Mouse (Mus musculus) granulocyte monocyte progenitor cell, adult 5-6 weeks (primary cell): Measurements from ENCODE around the gene Rbm15. TPM values are rescaled to one million over a fixed set of nuclear protein-coding genes. Genes with fewer than 3 reads are reported as not detected.
"Not testable (repeated sequence)": the region's sequence is repeated elsewhere in the genome, so short reads cannot be mapped to it uniquely, and the experiment has no call there.

Experiments
- ATAC-seq: replicated peaks from 2 replicates; pipeline ENCODE4 v1.8.0; 2016; ENCODE audit warnings: mild to moderate bottlenecking, moderate TSS enrichment, inconsistent platforms; ENCODE audit not compliant: poor library complexity, severe bottlenecking
- total RNA-seq, 2 experiments: library from RNA; stranded (forward) in 1 of 2; stranded (reverse) in 1 of 2; fragments of 200-712, 200-1000 nt in 1 of 2; fragments of >200 nt in 1 of 2; fragmentation: Nextera tagmentation in 1 of 2; gene quantifications; 2 replicates each; pipeline ENCODE4 v1.2.3; 2014 to 2017

The Rbm15 gene
- total RNA-seq, 2 experiments from 2014 or later = 28.4 to 46.9 TPM

- 0 out of 2 replicates have a peak, but pooled peaks have one; percentile 1 for ATAC-seq
Measured at GRCm38 (mm10) chr3:107332127-107332959, 1.1 kb downstream of the Rbm15 start.

- no peak for ATAC-seq
Measured at GRCm38 (mm10) chr3:107331746-107332126, 1.7 kb downstream of the Rbm15 start.

GRCm38 (mm10) chr3:107330503-107331424, 2.7 kb downstream of the Rbm15 start:
- ATAC-seq = no peak

- ATAC-seq = no peak
Measured at GRCm38 (mm10) chr3:107326442-107326841, 7.0 kb downstream of the Rbm15 start.

- ATAC-seq = no peak
Measured at GRCm38 (mm10) chr3:107321776-107322175, 11.7 kb downstream of the Rbm15 start.

GRCm38 (mm10) chr3:107321141-107321540, 12.3 kb downstream of the Rbm15 start:
- no peak for ATAC-seq

- ATAC-seq = no peak
Measured at GRCm38 (mm10) chr3:107317338-107317737, 16.1 kb downstream of the Rbm15 start.

GRCm38 (mm10) chr3:107296917-107297316, 36.6 kb downstream of the Rbm15 start:
- not testable (repeated sequence) for ATAC-seq

GRCm38 (mm10) chr3:107295672-107296360, 37.7 kb downstream of the Rbm15 start:
- no peak for ATAC-seq

GRCm38 (mm10) chr3:107290764-107291381, 42.6 kb downstream of the Rbm15 start, which contains the start of gene Slc16a4:
TSS of gene Slc16a4 (plus strand) at chr3:107291230.
- no peak for ATAC-seq

GRCm38 (mm10) chr3:107287346-107287745, 46.1 kb downstream of the Rbm15 start:
- ATAC-seq = no peak

GRCm38 (mm10) chr3:107286123-107286522, 47.4 kb downstream of the Rbm15 start:
- ATAC-seq = no peak

- ATAC-seq = peak; percentile 93
Measured at GRCm38 (mm10) chr3:107278479-107279269, 54.8 kb downstream of the Rbm15 start, which contains the start of gene Lamtor5. TSS of gene Lamtor5 (plus strand) at chr3:107278858.

- no peak for ATAC-seq
Measured at GRCm38 (mm10) chr3:107276626-107277025, 56.8 kb downstream of the Rbm15 start.

GRCm38 (mm10) chr3:107275996-107276395, 57.5 kb downstream of the Rbm15 start:
- no peak for ATAC-seq
